Mouse (Mus musculus) monocyte, adult 5-6 weeks (primary cell): ENCODE results near the gene Fgfr2. TPM values are rescaled to one million over a fixed set of nuclear protein-coding genes. Genes with fewer than 3 reads are reported as not detected.

Experiments
- ATAC-seq: fragments of 153-309, 156-312 bp; replicated peaks from 2 replicates; pipeline ENCODE4 v1.8.0; 2017; ENCODE audit warnings: mild to moderate bottlenecking; ENCODE audit not compliant: low TSS enrichment, insufficient number of reproducible peaks, severe bottlenecking, poor library complexity, low FRiP score
- total RNA-seq: library from RNA; stranded (forward); fragments of 200-1000, 200-491, 200-594 nt; gene quantifications from 3 replicates; pipeline ENCODE4 v1.2.3, GENCODE M21; 2017

Gene Fgfr2
- total RNA-seq, 1 experiment from 2014 or later: not detected

DNA sequence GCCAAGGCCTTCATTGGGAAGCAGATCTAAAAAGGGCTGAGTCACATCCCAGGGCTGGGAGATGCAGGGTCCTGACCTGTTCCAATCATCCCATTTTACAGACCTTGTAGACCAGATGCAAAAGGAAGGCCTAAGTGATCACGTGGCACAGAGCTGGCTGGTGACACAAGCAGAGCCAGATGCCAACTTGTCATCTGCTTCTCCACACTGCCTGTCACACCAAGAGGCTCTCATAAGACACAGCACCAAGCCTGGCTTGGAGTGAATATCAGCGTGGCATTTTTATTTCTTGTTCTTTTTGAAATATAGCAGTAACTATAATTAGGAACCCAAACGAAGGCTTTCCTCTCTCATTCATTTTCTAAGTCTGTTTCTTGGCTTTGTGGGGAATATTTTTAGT, 858.4 kb downstream of the Fgfr2 start:
- ATAC-seq: no peak

DNA sequence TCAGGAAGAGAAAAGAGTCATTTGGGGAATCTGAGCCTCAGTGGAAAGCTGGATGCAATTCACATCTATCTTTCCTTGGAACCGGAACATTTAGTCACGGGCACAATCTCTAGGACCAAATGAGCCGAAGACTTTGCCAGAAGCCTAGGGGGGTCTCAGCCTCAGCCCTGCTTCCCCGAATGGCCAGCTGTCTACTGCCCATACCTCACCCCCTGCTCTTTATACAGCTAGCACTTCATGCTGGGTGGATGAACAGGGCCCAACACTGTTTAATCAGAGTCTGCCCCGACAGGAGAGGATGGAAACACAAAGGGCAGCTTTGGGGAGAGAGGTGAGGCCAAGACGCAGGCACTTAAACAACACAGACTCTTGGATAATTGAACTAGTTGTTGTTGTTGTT, 860.0 kb downstream of the Fgfr2 start:
- ATAC-seq: no peak

DNA sequence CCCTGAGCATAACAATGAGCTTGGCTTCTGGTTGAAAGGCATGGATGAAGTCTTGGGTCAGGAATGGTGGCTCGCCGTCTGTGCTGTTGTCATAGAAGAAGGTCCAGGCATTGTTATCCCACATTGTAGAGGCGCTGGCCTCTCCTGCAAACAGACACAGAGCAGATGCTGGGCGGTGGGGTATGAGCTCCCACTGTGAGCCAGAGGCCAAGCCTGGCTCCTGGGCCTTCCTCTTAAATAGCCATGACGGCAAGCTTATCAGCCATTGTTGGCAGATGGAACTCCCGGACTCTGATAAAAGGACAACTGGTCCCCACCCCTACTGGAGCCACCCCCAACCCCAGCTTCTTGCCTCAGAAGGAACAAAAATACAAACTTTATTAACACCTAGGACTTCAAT, 860.5 kb downstream of the Fgfr2 start:
- ATAC-seq: no peak

DNA sequence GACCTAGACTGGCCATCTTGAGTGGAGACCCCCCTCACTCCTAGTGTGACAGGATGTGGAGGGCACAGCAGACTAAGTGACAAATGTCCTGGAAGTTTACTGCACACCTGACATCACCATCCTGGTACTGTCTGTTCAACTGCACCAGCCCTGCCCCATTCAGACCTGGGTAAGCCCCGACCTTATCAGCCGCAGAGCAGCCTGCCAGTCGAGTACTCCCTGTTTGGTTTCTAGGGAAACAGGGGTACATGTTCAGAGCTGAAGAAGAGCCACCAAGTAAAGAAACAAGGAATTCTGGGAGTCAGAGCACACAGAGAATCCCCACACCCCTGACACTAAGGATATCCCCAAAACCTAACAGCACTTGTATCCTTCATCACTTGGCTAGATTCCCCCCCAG, 861.3 kb downstream of the Fgfr2 start:
- ATAC-seq: no peak

GRCm38 (mm10) chr7:132260632-132261031, 862.5 kb downstream of the Fgfr2 start:
- ATAC-seq: no peak

- ATAC-seq: no peak
Measured at GRCm38 (mm10) chr7:132258817-132259216, 864.3 kb downstream of the Fgfr2 start.

DNA sequence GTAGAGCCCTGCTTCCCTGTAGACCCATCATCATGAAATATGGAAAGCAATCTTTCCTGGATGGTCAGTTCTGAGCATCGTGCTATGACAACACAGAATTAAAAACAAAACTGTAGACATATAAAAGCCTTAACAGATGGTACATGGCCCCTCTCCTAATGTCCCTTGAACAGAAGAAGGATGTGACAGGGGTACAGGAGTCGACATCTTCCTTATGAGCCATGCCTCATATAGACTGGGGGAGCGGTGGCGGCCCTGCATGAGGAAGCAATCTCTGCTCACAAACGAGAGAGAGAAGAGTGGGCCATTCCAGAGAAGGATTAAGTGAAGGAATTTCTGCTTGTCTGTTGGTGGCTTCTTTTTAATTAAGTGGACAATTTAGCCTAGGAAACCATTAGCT, 864.9 kb downstream of the Fgfr2 start:
- no peak for ATAC-seq

- no peak for ATAC-seq
Measured at GRCm38 (mm10) chr7:132253513-132253912, 869.6 kb downstream of the Fgfr2 start.

- no peak for ATAC-seq
Measured at GRCm38 (mm10) chr7:132253078-132253477, 870.1 kb downstream of the Fgfr2 start.

DNA sequence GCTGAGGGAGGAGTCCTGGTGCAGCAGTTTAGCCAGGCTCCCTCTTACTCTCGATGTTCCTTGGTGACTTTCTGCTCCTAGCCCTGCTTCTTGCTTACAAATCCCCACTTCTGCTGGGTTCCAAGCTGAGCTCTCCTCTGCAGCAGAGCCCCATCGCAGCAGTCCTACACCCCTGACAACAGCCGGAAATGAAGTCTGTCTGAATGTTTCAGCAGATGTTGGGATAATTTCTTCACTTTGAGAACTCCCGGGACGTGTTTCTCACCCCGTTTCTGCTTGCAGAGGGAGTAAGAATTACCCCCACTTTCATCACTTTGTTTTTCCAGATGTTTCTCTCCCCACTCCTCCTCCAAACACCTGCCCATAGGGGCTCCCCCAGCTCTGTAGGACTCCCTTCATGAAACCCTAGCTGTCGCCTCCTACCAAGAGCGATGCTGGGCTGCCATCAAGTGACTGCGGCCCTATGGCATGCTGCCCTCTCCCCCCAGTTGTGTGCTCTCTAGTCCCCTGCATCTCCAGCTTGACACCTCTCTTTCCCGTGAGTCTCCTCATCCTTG, 873.5 kb downstream of the Fgfr2 start:
- ATAC-seq: no peak

DNA sequence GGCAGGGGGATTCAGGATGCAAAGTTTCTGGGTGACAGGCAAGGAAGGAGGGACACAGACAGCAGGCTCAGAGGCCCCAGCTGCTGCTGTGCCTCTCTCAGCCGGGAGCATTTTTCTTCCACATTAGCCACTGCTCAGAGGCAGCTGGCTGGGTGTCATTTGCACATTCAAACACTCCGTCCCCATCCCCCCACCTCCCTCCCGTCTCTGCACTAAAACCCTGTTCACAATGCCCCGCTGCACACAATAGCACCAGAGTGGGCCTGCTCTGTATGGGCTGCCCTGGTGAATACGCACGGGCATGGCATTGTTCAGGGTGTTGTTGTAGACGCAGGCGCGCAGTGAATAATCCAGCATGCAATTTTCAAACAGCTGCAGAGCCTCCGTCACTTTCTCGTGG, 875.6 kb downstream of the Fgfr2 start:
- no peak for ATAC-seq

DNA sequence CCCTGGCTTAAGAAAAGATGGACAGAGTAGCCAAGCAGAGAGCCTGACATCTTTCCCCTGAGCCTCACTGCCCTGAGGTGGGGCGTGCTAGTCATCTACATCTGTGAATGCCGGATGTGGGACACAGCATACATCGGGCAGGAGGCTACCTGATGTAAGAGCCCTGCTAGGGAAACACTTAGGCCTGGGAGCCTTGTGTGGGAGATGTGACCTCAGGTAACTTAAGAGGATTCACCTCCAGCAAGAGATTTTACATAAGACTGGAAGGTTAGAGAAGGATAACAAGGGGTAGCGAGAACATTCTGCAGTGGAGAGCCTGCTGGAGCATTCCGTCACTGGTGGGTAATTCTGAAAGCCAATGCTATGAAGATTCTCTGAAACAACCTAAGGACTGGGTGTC, 876.1 kb downstream of the Fgfr2 start:
- ATAC-seq: no peak

DNA sequence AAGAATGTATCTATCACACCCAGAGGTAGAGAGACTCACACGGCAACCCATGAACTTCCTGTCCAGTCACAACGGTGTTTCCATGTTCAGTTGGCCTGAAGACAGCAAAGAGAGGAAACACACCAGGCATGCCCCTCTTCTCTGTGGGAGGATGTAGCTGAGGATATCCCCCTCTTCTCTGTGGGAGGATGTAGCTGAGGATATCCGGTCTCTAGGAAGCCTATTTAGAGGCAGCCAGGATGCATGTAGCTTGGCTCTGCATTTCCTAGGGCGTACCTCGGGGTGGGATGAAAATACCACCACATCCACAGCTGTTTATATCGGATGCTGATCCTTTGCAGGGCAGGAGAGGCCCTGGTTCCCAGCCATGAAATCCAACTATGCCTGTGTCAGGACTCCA, 877.4 kb downstream of the Fgfr2 start:
- ATAC-seq: no peak

GRCm38 (mm10) chr7:132244637-132245036, 878.5 kb downstream of the Fgfr2 start:
- no peak for ATAC-seq

DNA sequence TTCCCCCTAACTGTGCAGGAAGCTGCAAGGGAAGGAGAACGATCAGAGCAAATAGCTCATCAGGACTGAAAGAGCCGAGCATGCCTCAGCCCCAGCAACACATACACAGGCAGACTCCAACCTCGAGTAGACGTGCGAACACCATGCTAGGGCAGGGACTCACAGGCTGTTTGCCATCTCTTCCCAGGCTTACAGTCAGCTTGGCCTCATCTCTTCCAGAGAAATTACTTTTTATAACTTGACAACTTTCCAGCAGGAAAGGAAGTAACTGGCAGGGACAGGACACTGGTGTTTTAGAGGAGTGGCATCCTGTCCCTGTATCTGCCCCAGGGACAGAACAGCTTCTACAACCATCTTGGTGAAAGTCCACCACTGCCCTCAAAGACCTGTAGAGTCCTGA, 879.9 kb downstream of the Fgfr2 start:
- ATAC-seq: no peak

DNA sequence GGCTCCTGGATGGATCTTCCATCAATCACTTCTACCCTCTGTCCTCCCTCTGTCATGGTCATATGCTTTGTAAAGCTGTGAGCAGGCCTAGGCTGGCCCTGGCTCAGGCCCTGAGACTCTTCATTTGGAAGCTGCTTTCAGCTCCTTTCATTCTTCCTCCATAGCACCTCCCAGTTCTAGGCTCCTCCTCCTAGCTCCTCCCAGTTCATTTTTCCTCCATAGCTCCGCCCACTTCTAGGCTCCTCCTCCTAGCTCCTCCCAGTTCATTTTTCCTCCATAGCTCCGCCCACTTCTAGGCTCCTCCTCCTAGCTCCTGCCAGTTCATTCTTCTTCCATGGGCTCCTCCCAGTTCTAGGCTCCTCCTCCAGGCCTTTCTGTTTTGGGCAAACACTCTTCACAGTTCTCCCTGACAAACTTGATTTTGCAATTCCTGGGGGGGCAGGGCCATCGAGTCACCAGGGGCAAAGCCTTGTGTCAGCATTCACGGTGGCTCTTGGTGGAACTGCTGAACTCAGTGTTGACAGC, 880.5 kb downstream of the Fgfr2 start:
- ATAC-seq: peak; percentile 64; the same call in 1 of the 2 replicates

DNA sequence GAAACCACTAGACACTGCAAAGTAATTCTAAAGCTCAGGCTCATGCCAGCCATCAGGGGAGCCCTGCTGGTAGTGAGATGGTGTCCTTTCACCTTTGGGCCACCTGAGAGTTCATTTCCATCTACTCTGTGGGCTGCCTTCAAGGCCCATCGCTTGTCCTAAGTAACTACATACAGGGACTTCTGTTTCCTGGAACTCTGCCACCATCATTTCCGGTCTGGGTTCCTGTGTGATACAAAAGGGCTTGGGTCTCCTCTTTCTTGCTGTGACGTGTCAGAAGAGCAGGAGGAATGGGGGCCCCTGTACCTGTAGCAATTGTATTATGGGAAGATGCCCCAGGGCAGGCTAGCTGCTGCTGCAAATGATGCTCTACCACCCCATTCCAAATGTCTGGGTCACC, 884.2 kb downstream of the Fgfr2 start:
- ATAC-seq: no peak

DNA sequence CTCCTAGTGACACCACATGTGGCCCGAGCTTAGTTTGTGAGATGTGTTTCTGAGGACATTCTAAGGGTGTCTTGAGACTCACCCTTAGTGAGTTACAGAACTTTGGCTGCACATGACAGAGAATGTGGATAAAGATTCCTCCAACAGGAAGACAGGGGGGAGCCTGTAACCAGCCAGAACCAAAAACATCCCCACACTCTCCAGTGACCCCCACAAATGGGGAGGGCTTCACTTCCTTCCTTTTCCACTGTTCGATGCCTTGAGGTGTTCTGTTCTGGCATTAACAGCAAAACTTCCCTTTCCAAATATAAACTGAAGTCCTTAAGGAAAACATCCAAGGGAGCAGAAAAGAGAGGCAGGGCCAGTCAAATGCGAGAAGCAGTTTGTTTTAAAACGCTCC, 886.0 kb downstream of the Fgfr2 start:
- ATAC-seq: no peak

GRCm38 (mm10) chr7:132236789-132237188, 886.4 kb downstream of the Fgfr2 start:
- no peak for ATAC-seq

GRCm38 (mm10) chr7:132234250-132234649, 888.9 kb downstream of the Fgfr2 start:
- ATAC-seq: no peak

- no peak for ATAC-seq
Measured at GRCm38 (mm10) chr7:132233732-132234131, 889.4 kb downstream of the Fgfr2 start.
